Mouse (Mus musculus): Measurements from ENCODE around the gene Gm13698. TPM values are rescaled to one million over a fixed set of nuclear protein-coding genes. Genes with fewer than 3 reads are reported as not detected.
A peak's percentile ranks its signal among the peaks of the same experiment; 100 is the strongest.
"Not testable (repeated sequence)": the region's sequence is repeated elsewhere in the genome, so short reads cannot be mapped to it uniquely, and the experiment has no call there.

Gene Gm13698
- not detected in 2 replicates for polyA plus RNA-seq (2015; fragmentation: Nextera tagmentation; extraction: Ambion mirVana)

- H3K36me3 ChIP-seq (ENCODE audit: control insufficient read depth, insufficient read depth, low read length); H3K9me3 ChIP-seq (ENCODE audit: control insufficient read depth, low read length); H3K9ac ChIP-seq (ENCODE audit: low read depth, low read length); ATAC-seq; H3K4me1 ChIP-seq (ENCODE audit: control insufficient read depth, insufficient read depth, low read depth, low read length); H3K27me3 ChIP-seq (replicated peaks; ENCODE audit: control insufficient read depth, insufficient read depth, low read length); H3K27ac ChIP-seq (ENCODE audit: low read depth, low read length); H3K4me3 ChIP-seq (ENCODE audit: low read length); H3K4me2 ChIP-seq (ENCODE audit: low read length): not testable (repeated sequence)
- no CpG with 5 or more reads among the region's 6 CpGs for WGBS
Observed at GRCm38 (mm10) chr2:83955393-83955792, at the start of gene Gm13698. TSS of gene Gm13698 (plus strand) at chr2:83955693.

- H3K27ac ChIP-seq (ENCODE audit: low read depth, low read length) = no peak overlapping the region
- ATAC-seq = no peak
- no peaks in the 10 kb centered on the region for H3K4me1 ChIP-seq (ENCODE audit: control insufficient read depth, insufficient read depth, low read depth, low read length)
- no peaks in the 10 kb centered on the region for H3K9me3 ChIP-seq (ENCODE audit: control insufficient read depth, low read length)
- no peak overlapping the region for H3K9ac ChIP-seq (ENCODE audit: low read depth, low read length)
- no peak overlapping the region for H3K4me2 ChIP-seq (ENCODE audit: low read length)
- no peak overlapping the region for H3K4me3 ChIP-seq (ENCODE audit: low read length)
- no peaks in the 10 kb centered on the region for H3K27me3 ChIP-seq (replicated peaks; ENCODE audit: control insufficient read depth, insufficient read depth, low read length)
- WGBS = 58% methylated on average over 2 of the region's 2 CpGs
- no peaks in the 10 kb centered on the region for H3K36me3 ChIP-seq (ENCODE audit: control insufficient read depth, insufficient read depth, low read length)
Observed at GRCm38 (mm10) chr2:83929478-83930088, 25.9 kb upstream of the Gm13698 start.

GRCm38 (mm10) chr2:83940931-83941361 is 14.5 kb upstream of the Gm13698 start, which contains the start of gene Zswim2:
TSS of gene Zswim2 (minus strand) at chr2:83941228.
- WGBS = 1% methylated on average over 20 of the region's 20 CpGs
- H3K4me3 ChIP-seq (ENCODE audit: low read length) = peak within 1 kb of the TSS; percentile 46

GRCm38 (mm10) chr2:83941378-83941777 is 14.1 kb upstream of the Gm13698 start:
- Histone ChIP-seq H3K9me3 (ENCODE audit: control insufficient read depth, low read length) (no peaks in the 10 kb centered on the region), H3K4me1 (ENCODE audit: control insufficient read depth, insufficient read depth, low read depth, low read length) (peaks cover 5% of the 10 kb centered on the region; the same call in 1 of the 2 replicates), H3K27me3 (replicated peaks; ENCODE audit: control insufficient read depth, insufficient read depth, low read length) (no peaks in the 10 kb centered on the region), H3K36me3 (ENCODE audit: control insufficient read depth, insufficient read depth, low read length) (no peaks in the 10 kb centered on the region), H3K4me2 (ENCODE audit: low read length) (peak overlapping the region; percentile 80), H3K9ac (ENCODE audit: low read depth, low read length) (no peak overlapping the region), H3K27ac (ENCODE audit: low read depth, low read length) (no peak overlapping the region), H3K4me3 (ENCODE audit: low read length) (peak overlapping the region; percentile 46)
- WGBS = 27% methylated on average over 3 of the region's 3 CpGs
- peak; percentile 31 for ATAC-seq

More at GRCm38 (mm10) chr2:83940931-83941361, 14.5 kb upstream of the Gm13698 start, which contains the start of gene Zswim2:
- peak within 1 kb of the TSS; percentile 72 for H3K27ac ChIP-seq (ENCODE audit: low read depth, low read length)
- no peaks in the 10 kb centered on the region for H3K9me3 ChIP-seq (ENCODE audit: control insufficient read depth, low read length)
- H3K4me2 ChIP-seq (ENCODE audit: low read length) = peak within 1 kb of the TSS; percentile 80
- peak within 1 kb of the TSS; percentile 62 for H3K9ac ChIP-seq (ENCODE audit: low read depth, low read length)
- no peaks in the 10 kb centered on the region for H3K36me3 ChIP-seq (ENCODE audit: control insufficient read depth, insufficient read depth, low read length)
- ATAC-seq = peak; percentile 100
- peaks cover 5% of the 10 kb centered on the region; the same call in 1 of the 2 replicates for H3K4me1 ChIP-seq (ENCODE audit: control insufficient read depth, insufficient read depth, low read depth, low read length)
- no peaks in the 10 kb centered on the region for H3K27me3 ChIP-seq (replicated peaks; ENCODE audit: control insufficient read depth, insufficient read depth, low read length)

GRCm38 (mm10) chr2:83941792-83942191 is 13.7 kb upstream of the Gm13698 start:
- no peaks in the 10 kb centered on the region for H3K27me3 ChIP-seq (replicated peaks; ENCODE audit: control insufficient read depth, insufficient read depth, low read length)
- H3K4me3 ChIP-seq (ENCODE audit: low read length) = no peak overlapping the region
- H3K4me2 ChIP-seq (ENCODE audit: low read length) = no peak overlapping the region
- no peaks in the 10 kb centered on the region for H3K9me3 ChIP-seq (ENCODE audit: control insufficient read depth, low read length)
- no peaks in the 10 kb centered on the region for H3K36me3 ChIP-seq (ENCODE audit: control insufficient read depth, insufficient read depth, low read length)
- ATAC-seq = no peak
- peaks cover 5% of the 10 kb centered on the region; the same call in 1 of the 2 replicates for H3K4me1 ChIP-seq (ENCODE audit: control insufficient read depth, insufficient read depth, low read depth, low read length)
- H3K27ac ChIP-seq (ENCODE audit: low read depth, low read length) = no peak overlapping the region
- H3K9ac ChIP-seq (ENCODE audit: low read depth, low read length) = no peak overlapping the region
- WGBS = 82% methylated on average over 4 of the region's 4 CpGs

- H3K27me3 ChIP-seq (replicated peaks; ENCODE audit: control insufficient read depth, insufficient read depth, low read length); H3K27ac ChIP-seq (ENCODE audit: low read depth, low read length); ATAC-seq; H3K9ac ChIP-seq (ENCODE audit: low read depth, low read length); H3K4me1 ChIP-seq (ENCODE audit: control insufficient read depth, insufficient read depth, low read depth, low read length); H3K36me3 ChIP-seq (ENCODE audit: control insufficient read depth, insufficient read depth, low read length); H3K4me3 ChIP-seq (ENCODE audit: low read length); H3K9me3 ChIP-seq (ENCODE audit: control insufficient read depth, low read length); H3K4me2 ChIP-seq (ENCODE audit: low read length): not testable (repeated sequence)
- WGBS = no CpG with 5 or more reads among the region's 6 CpGs
Observed at GRCm38 (mm10) chr2:83961203-83961602, 5.7 kb downstream of the Gm13698 start, which contains the start of gene Gm13693. TSS of gene Gm13693 (plus strand) at chr2:83961503.

- no CpG with 5 or more reads among the region's 6 CpGs for WGBS
- not testable (repeated sequence) for ATAC-seq
Observed at GRCm38 (mm10) chr2:83967013-83967412, 11.5 kb downstream of the Gm13698 start, which contains the start of gene Gm13695. TSS of gene Gm13695 (plus strand) at chr2:83967313.

GRCm38 (mm10) chr2:83972823-83973222 is 17.3 kb downstream of the Gm13698 start, which contains the start of gene Gm13696:
TSS of gene Gm13696 (plus strand) at chr2:83973123.
- not testable (repeated sequence) for H3K36me3 ChIP-seq (ENCODE audit: control insufficient read depth, insufficient read depth, low read length); H3K9ac ChIP-seq (ENCODE audit: low read depth, low read length); H3K4me3 ChIP-seq (ENCODE audit: low read length); H3K27me3 ChIP-seq (replicated peaks; ENCODE audit: control insufficient read depth, insufficient read depth, low read length); H3K4me2 ChIP-seq (ENCODE audit: low read length); H3K27ac ChIP-seq (ENCODE audit: low read depth, low read length); H3K4me1 ChIP-seq (ENCODE audit: control insufficient read depth, insufficient read depth, low read depth, low read length); H3K9me3 ChIP-seq (ENCODE audit: control insufficient read depth, low read length); ATAC-seq
- WGBS = no CpG with 5 or more reads among the region's 6 CpGs

More at GRCm38 (mm10) chr2:83967013-83967412, 11.5 kb downstream of the Gm13698 start, which contains the start of gene Gm13695:
- H3K4me1 ChIP-seq (ENCODE audit: control insufficient read depth, insufficient read depth, low read depth, low read length); H3K4me2 ChIP-seq (ENCODE audit: low read length); H3K9ac ChIP-seq (ENCODE audit: low read depth, low read length); H3K36me3 ChIP-seq (ENCODE audit: control insufficient read depth, insufficient read depth, low read length); H3K27ac ChIP-seq (ENCODE audit: low read depth, low read length); H3K9me3 ChIP-seq (ENCODE audit: control insufficient read depth, low read length); H3K27me3 ChIP-seq (replicated peaks; ENCODE audit: control insufficient read depth, insufficient read depth, low read length); H3K4me3 ChIP-seq (ENCODE audit: low read length): not testable (repeated sequence)

GRCm38 (mm10) chr2:83978633-83979032 is 23.1 kb downstream of the Gm13698 start, which contains the start of gene Gm13694:
TSS of gene Gm13694 (plus strand) at chr2:83978933.
- H3K9me3 ChIP-seq (ENCODE audit: control insufficient read depth, low read length); H3K4me3 ChIP-seq (ENCODE audit: low read length); H3K27ac ChIP-seq (ENCODE audit: low read depth, low read length); H3K36me3 ChIP-seq (ENCODE audit: control insufficient read depth, insufficient read depth, low read length); ATAC-seq; H3K4me1 ChIP-seq (ENCODE audit: control insufficient read depth, insufficient read depth, low read depth, low read length); H3K9ac ChIP-seq (ENCODE audit: low read depth, low read length); H3K4me2 ChIP-seq (ENCODE audit: low read length); H3K27me3 ChIP-seq (replicated peaks; ENCODE audit: control insufficient read depth, insufficient read depth, low read length): not testable (repeated sequence)
- no CpG with 5 or more reads among the region's 6 CpGs for WGBS
